Mouse (Mus musculus) frontal cortex, adult (tissue): Measurements from ENCODE around the gene Wrap53.
"Not testable (repeated sequence)": the region's sequence is repeated elsewhere in the genome, so short reads cannot be mapped to it uniquely, and the experiment has no call there.

Source experiments
- ATAC-seq: cut with Nextera tagmentation; 2 replicates; pipeline ENCODE4 v1.9.2; 2017; ENCODE audit warnings: mild to moderate bottlenecking, moderate library complexity, mixed read lengths; ENCODE audit not compliant: low TSS enrichment

Gene Wrap53

GRCm38 (mm10) chr11:69564391-69564790 is 15.7 kb downstream of the Wrap53 start:
- no peak for ATAC-seq

- no peak for ATAC-seq
These were observed 16.7 kb downstream of the Wrap53 start for GRCm38 (mm10) chr11:69563373-69563772.

DNA sequence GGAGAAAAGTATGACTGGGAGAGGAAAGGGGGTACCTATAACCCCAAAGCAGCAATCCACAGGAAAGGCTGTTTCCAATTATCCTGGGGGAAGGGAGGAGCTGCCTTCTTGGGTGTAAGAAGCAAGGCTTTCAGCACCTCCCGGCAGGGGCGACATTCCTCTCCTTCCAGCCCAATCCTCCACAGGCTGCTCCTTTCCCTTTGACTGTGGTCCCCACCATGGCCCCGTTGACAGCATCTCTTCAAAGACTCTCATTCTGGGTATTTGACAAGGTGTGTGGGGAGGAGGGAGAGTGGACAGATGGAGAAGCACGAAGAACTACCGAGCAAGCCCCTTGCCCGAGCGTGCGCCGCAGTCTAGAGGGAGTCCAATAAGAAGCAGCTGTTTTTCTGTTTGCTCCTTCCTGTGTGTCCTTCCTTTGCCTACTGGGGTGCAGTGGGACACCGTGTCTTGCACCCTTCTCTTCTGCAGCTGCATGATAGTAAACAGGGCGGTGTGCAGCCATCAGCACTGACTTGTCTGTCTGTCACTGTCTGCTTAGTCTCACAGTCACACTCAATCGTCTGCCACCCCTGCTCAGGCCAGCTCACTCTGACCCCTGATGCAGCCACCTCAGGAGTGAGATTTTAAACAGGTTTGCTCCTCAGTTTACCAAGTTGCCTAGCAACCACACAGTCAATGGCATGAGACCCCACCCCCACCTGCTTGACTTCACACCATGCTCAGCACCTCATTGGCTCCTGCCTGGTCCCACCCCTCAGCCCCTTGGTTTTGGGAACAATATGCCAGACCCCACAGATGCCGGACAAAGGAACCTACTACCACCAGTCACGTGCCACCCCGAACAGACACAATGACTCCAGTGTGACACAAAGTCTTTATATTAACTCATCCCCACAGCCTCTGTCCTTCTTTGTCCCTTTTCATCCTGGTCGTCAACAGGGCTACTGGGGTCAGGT is 18.9 kb downstream of the Wrap53 start:
- peak; percentile 25; the same call in 1 of the 2 replicates for ATAC-seq

DNA sequence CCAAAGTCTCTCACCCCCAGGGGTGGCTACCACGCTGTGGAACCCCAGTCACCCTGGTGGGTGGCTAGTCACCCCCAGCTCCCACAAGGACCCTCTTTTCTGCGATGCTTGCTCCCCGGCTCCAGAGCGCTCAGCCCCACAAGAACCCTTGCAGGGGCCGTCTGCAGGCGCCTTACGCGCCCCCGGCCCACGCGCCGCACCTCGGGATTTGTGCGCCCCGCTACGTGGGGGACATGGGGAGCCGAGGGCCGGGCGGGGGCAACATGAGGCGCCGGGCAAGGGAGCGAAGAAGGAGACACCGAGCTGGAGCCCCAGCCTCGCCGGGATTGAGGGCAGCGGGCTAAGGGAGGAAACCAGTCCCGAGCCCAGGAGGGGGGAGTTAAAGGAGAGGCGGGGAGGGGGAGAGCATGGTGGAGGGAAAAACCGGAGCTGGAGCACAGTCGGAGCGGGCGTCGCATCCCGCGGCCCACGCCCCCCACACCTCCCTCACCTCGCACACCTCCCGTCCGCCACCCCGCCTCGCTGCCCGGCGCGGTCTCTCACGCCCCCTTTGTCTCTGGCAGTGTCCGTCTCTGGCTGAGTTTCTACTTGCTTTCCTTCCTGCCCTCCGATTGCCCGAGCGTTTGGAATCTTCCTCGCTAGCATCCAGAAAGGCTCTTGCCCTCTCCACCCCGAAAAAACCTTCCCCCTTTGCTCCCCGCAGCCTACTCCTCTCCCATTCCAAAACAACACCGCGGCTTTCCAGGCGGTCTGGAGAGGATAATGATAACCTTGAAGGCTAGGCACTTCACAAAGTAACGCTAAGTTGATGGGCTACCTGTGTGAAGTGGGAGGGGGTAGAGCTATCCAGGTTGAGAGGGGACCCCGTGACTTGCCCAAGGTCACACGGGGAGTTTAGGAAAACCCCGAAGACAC is 19.9 kb downstream of the Wrap53 start, which contains the start of gene Efnb3:
Gene Efnb3, minus strand, starts transcription at position 355 of the 915 bp plus-strand sequence.
- ATAC-seq: no peak

- no peak for ATAC-seq
These were observed 20.9 kb downstream of the Wrap53 start for GRCm38 (mm10) chr11:69559183-69559582.

DNA sequence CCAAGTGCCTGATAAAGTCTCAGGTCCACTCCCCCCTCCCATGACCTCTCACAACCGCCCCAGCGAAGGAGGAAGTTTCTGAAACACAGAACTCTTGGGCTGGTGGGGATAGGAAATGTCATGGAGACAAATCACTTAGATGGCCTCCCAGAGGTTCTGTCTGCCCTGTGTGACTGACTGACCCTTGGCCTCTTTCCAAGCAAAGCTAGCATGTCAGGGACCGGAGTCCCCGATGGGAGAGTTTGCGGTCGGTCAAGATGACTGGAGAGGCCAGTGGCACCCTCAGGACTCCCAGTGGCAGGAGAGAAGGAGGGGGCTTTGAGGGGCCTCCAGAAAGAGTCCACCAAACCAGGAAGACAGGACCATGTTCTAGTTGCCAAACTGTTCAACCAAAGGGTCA is 21.3 kb downstream of the Wrap53 start:
- no peak for ATAC-seq

DNA sequence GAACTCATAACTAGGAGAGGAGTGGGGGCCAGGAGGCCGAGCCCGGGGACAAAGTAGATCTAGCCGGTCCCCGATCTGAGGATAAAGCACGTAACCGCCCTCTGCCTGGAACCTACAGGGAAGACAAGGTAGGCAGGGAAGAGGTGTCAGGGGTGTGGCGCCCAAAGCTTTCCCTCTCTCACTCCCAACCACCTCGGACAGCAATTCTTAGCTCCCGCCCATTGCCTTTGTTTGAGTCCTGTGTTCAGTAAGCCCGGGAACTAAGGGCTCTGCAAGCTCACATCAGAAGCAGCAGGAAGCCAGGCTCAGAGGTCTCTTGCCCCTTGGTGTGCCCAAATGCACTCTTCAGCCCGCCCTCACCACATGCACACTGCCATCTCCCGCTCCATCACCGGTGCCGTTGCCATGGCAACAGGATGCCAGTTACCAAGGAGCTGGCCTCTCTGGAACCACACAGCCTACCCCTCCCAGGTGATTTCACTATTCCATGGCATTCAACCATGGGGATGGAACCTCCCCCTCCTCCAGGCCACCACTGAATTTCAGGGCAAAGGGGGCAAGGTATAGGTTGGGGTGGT is 22.6 kb downstream of the Wrap53 start:
- no peak for ATAC-seq

- no peak for ATAC-seq
These were observed 25.4 kb downstream of the Wrap53 start for GRCm38 (mm10) chr11:69554539-69555140.

DNA sequence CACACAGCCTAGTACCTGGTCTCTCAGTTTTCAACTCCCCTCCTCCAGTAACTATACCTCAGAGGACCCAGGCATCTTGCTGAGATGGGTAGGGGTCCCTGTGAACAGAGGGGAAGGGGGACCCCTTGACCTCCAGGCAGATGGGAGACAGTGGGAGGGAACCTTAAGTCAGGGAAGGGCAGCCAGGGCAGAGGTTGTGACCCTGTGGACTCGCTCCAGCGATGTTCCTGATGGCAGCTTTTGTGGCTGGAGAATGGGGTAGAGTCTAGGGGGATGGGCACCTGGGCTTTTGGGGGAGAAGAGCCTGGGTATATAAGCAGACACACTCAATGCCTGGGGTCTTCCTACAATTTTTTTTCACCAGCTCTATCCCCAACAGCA is 26.7 kb downstream of the Wrap53 start:
- no peak for ATAC-seq

- ATAC-seq: peak; percentile 62; the same call in 1 of the 2 replicates
These were observed 27.3 kb downstream of the Wrap53 start for GRCm38 (mm10) chr11:69552622-69553340.

- ATAC-seq: no peak
These were observed 28.7 kb downstream of the Wrap53 start for GRCm38 (mm10) chr11:69551310-69551709.

DNA sequence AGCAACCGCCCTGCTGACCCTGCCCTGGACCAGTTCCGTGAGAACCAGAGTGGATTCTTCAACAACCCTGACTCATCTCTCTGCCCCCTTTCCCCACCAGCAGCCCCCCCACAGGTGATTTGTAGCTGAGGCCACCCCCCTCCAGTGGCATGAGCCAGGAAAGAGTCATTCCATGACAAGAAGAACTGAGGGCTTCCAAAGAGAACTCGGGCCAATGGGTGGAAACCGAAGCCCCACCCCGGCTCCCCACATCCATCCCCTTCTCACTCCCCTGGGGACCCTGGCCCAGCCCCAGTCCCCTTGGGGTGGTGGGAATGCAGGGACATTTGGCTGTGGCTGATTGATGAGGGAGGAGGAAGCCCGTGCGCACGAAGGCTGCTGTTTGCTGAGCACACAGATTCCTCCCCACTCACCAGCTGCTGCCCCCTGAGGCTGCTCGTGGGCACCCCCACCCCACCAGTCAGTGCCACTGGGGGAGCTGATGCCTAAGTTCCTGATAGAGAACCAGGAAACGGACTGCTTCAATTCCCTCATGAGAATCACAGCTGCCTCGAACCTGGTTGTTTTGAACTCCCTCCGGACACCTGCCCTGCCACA is 30.9 kb downstream of the Wrap53 start, which contains the start of gene Dnah2:
Gene Dnah2, minus strand, starts transcription at position 51 of the 597 bp plus-strand sequence.
- no peak for ATAC-seq

- no peak for ATAC-seq
These were observed 33.0 kb downstream of the Wrap53 start for GRCm38 (mm10) chr11:69547071-69547470.

DNA sequence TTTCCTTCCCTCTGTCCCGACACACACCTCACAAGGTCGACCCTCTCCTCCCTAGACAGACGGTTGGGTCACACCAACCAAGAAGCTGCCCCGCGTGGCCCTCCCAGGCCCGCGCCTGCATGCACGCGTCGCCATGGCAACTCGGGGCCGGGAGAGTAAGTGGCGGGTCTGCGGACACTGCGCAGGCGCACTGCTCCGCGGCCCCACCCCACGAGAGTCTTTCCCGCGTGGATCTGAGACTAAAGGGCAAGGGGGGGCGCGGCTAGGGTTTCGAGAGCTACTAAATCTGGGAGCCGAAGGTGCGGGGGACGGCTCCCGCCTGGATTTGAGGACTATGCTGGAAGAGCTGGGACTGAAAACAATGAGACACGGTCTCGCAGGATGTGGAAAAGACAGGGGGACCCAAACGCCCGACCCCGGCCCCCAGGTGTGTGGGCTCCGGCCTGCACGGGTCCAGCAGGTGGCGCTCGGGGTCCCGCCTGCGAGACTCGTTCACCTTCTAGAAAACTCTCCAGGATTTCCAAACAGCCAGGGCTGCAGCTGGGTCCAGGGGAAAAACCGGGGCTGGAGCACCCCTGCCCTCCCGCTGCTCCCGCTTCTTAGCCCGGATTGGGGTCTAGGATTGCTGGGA is 33.5 kb downstream of the Wrap53 start:
- ATAC-seq: peak; percentile 60; the same call in 1 of the 2 replicates

- ATAC-seq: peak; percentile 68; the same call in 1 of the 2 replicates
These were observed 34.1 kb downstream of the Wrap53 start for GRCm38 (mm10) chr11:69545957-69546356.

- ATAC-seq: no peak
These were observed 36.5 kb downstream of the Wrap53 start for GRCm38 (mm10) chr11:69543598-69543997.

- ATAC-seq: not testable (repeated sequence)
These were observed 38.3 kb downstream of the Wrap53 start for GRCm38 (mm10) chr11:69541741-69542140.

DNA sequence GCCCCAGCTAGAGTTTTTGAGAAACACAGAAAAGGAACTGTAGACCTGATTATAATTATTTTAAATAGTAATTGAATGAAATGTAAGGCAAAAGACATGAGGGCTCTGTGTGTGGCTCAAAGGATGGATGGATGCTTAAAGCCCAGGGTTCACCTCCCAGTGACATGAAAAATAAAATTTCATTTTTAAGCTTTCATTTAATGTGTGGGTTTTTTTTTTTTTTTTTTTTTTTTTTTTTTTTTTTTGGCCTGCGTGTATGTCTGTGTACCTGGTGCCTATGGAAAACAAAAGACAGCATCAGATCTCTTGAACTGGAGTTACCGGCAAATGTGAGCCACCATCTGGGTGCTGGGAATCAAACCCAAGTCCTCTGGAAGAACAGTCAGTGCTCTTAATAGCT is 39.4 kb downstream of the Wrap53 start:
- ATAC-seq: no peak

DNA sequence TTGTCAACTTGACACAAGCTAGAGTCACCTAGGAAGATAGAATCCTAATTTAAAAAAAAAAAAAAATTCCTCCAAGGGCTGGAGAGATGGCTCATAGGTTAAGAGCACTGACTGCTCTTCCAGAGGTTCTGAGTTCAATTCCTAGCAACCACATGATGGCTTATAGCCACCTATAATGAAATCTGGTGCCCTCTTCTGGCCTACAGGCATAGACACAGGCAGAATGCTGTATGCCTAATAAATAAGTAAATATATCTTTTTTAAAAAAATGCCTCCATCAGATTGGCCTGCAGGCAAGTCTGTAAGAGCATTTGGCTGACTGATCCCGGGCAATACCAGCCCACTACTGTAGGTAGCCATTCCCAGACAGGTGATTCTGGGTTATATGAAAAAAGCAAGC is 45.1 kb downstream of the Wrap53 start:
- no peak for ATAC-seq
